Mouse (Mus musculus): ENCODE results near the gene Gm10666.
"Not testable (repeated sequence)": the region's sequence is repeated elsewhere in the genome, so short reads cannot be mapped to it uniquely, and the experiment has no call there.

Gm10666 gene

GRCm38 (mm10) chr7:22134641-22135040 is at the start of gene Gm10666:
TSS of gene Gm10666 (minus strand) at chr7:22134741.
- DNase-seq (ENCODE audit: low spot score in 2 of 2) = not testable (repeated sequence)

- DNase-seq (ENCODE audit: low spot score in 2 of 2) = not testable (repeated sequence)
Observed at GRCm38 (mm10) chr7:22163935-22164334, 29.4 kb upstream of the Gm10666 start, which contains the start of gene Vmn1r142. TSS of gene Vmn1r142 (minus strand) at chr7:22164035.

- not testable (repeated sequence) for DNase-seq (ENCODE audit: low spot score in 2 of 2)
Observed at GRCm38 (mm10) chr7:22118145-22118544, 16.4 kb downstream of the Gm10666 start, which contains the start of gene Gm16451. TSS of gene Gm16451 (minus strand) at chr7:22118245.

Measured in spleen, postnatal 14 days (tissue).